In genomic region chr14:19751025-19751771, GRCm38 (mm10) we compare ENCODE assay signal across 7 mouse cellular contexts. TPM values are rescaled to one million over a fixed set of nuclear protein-coding genes. Genes with fewer than 3 reads are reported as not detected.
DNase-seq lines count a peak whose midpoint lies in the region; ATAC-seq and TF ChIP-seq lines count a peak whose summit lies in the region.

Nid2 (plus strand) TSS chr14:19751265.

- peak within 1 kb of the TSS; percentile 59 for H3K4me3 ChIP-seq in embryonic facial prominence, embryonic 12.5 days
- H3K4me3 ChIP-seq in heart, adult 2 months = peak within 1 kb of the TSS; percentile 95
- H3K4me3 ChIP-seq in limb, embryonic 13.5 days = peak within 1 kb of the TSS; percentile 66
- H3K4me3 ChIP-seq in midbrain, embryonic 14.5 days (replicated peaks; ENCODE audit: low read depth, low read length) = peak within 1 kb of the TSS; percentile 50

- no peak for TF ChIP-seq CTCF in heart, adult 2 months (IDR thresholded peaks at IDR 0.05)

- H3K79me2 ChIP-seq in heart, adult 2 months (replicated peaks; ENCODE audit: control insufficient read depth, insufficient read depth, low read length) = peaks cover 1% of the 10 kb centered on the region; the same call in 1 of the 2 replicates

- WGBS in embryonic facial prominence, embryonic 12.5 days = under 1% methylated on average over 45 of the region's 45 CpGs
- WGBS in heart, adult 2 months = under 1% methylated on average over 45 of the region's 45 CpGs
- WGBS in limb, embryonic 13.5 days = under 1% methylated on average over 45 of the region's 45 CpGs
- under 1% methylated on average over 45 of the region's 45 CpGs for WGBS in midbrain, embryonic 14.5 days

- H3K4me1 ChIP-seq in embryonic facial prominence, embryonic 12.5 days = peaks cover 37% of the 10 kb centered on the region
- H3K4me1 ChIP-seq in heart, adult 2 months (ENCODE audit: control insufficient read depth, insufficient read depth, low read length) = peaks cover 5% of the 10 kb centered on the region
- peaks cover 53% of the 10 kb centered on the region for H3K4me1 ChIP-seq in limb, embryonic 13.5 days
- peaks cover 20% of the 10 kb centered on the region for H3K4me1 ChIP-seq in midbrain, embryonic 14.5 days (ENCODE audit: control insufficient read depth, insufficient read depth, low read length)

- peak; percentile 92 for ATAC-seq in embryonic facial prominence, embryonic 12.5 days (ENCODE audit: insufficient number of reproducible peaks, insufficient read depth, low FRiP score, low TSS enrichment)
- ATAC-seq in limb, embryonic 13.5 days (ENCODE audit: low FRiP score, low read depth) = peak; percentile 96
- ATAC-seq in midbrain, embryonic 14.5 days (ENCODE audit: low FRiP score, low TSS enrichment) = peak; percentile 88

- intact Hi-C loops in heart, adult 2 months (cut with DNase I) = loop anchor here (1.0 to 5.0 kb wide), 3 partner anchors 12 to 331 kb away; no protein-coding TSS in a partner anchor

- 0 out of 2 replicates have a peak, but pooled peaks cover 4% of the 10 kb centered on the region for H3K36me3 ChIP-seq in embryonic facial prominence, embryonic 12.5 days
- 0 out of 2 replicates have a peak, but pooled peaks cover 3% of the 10 kb centered on the region for H3K36me3 ChIP-seq in heart, adult 2 months (ENCODE audit: control insufficient read depth, insufficient read depth, low read length)
- H3K36me3 ChIP-seq in limb, embryonic 13.5 days = peaks cover 6% of the 10 kb centered on the region
- no peaks in the 10 kb centered on the region for H3K36me3 ChIP-seq in midbrain, embryonic 14.5 days (ENCODE audit: control insufficient read depth, insufficient read depth, low read length)

- no peaks in the 10 kb centered on the region for H3K9me3 ChIP-seq in embryonic facial prominence, embryonic 12.5 days
- no peaks in the 10 kb centered on the region for H3K9me3 ChIP-seq in limb, embryonic 13.5 days
- no peaks in the 10 kb centered on the region for H3K9me3 ChIP-seq in midbrain, embryonic 14.5 days (ENCODE audit: control insufficient read depth, low read length)

- H3K4me2 ChIP-seq in embryonic facial prominence, embryonic 12.5 days (replicated peaks) = peak within 1 kb of the TSS; percentile 67
- peak within 1 kb of the TSS; percentile 87 for H3K4me2 ChIP-seq in limb, embryonic 13.5 days (replicated peaks)
- peak within 1 kb of the TSS; percentile 96 for H3K4me2 ChIP-seq in midbrain, embryonic 14.5 days (ENCODE audit: low read length)

- peak within 1 kb of the TSS; percentile 93 for H3K27ac ChIP-seq in embryonic facial prominence, embryonic 12.5 days
- H3K27ac ChIP-seq in heart, adult 2 months = peak within 1 kb of the TSS; percentile 92
- H3K27ac ChIP-seq in limb, embryonic 13.5 days = peak within 1 kb of the TSS; percentile 96
- H3K27ac ChIP-seq in midbrain, embryonic 14.5 days (replicated peaks; ENCODE audit: low read depth, low read length) = no peak within 1 kb of the TSS

- 0 out of 2 replicates have a peak, but pooled peaks cover 5% of the 10 kb centered on the region for H3K27me3 ChIP-seq in embryonic facial prominence, embryonic 12.5 days
- no peaks in the 10 kb centered on the region for H3K27me3 ChIP-seq in heart, adult 2 months (ENCODE audit: control insufficient read depth, insufficient read depth, low read length)
- H3K27me3 ChIP-seq in limb, embryonic 13.5 days = no peaks in the 10 kb centered on the region
- peaks cover 36% of the 10 kb centered on the region for H3K27me3 ChIP-seq in midbrain, embryonic 14.5 days (ENCODE audit: control insufficient read depth, insufficient read depth, low read length)

- peak within 1 kb of the TSS; percentile 59 for H3K9ac ChIP-seq in embryonic facial prominence, embryonic 12.5 days
- peak within 1 kb of the TSS; percentile 81 for H3K9ac ChIP-seq in heart, adult 2 months (ENCODE audit: low read depth, low read length)
- peak within 1 kb of the TSS; percentile 73 for H3K9ac ChIP-seq in limb, embryonic 13.5 days
- peak within 1 kb of the TSS; percentile 47 for H3K9ac ChIP-seq in midbrain, embryonic 14.5 days (replicated peaks; ENCODE audit: low read length)

- TF ChIP-seq POLR2A in heart, adult 2 months (IDR thresholded peaks at IDR 0.05; ENCODE audit: insufficient read depth, low read depth, low read length) = peak; percentile 87

- TF ChIP-seq EP300 in heart, adult 2 months (IDR thresholded peaks at IDR 0.05; ENCODE audit: insufficient read depth, low read depth, low read length) = 0 out of 2 replicates have a peak, but pooled peaks have one; percentile 28

- peak; percentile 92 for DNase-seq in adrenal gland, postnatal 25 days
- DNase-seq in heart, adult 2 months = peak; percentile 91 to 93
- peak; percentile 89 for DNase-seq in kidney, adult 18-20 months
- DNase-seq in midbrain, embryonic 14.5 days = peak; percentile 91
- peak; percentile 42 to 61 for DNase-seq in spleen, adult 18-20 months

RNA-seq across cellular contexts. Expression of gene Nid2, which starts in this region (rescaled TPM):
- total RNA-seq in adrenal gland, postnatal 25 days (2021) = 23.5 and 27.4 TPM in 2 replicates
- polyA plus RNA-seq in embryonic facial prominence, embryonic 12.5 days (2016; fragmentation: Nextera tagmentation; extraction: Ambion mirVana) = 85.7 and 87.2 TPM in 2 replicates
- total RNA-seq in heart, adult 2 months (2021) = 10 to 100 TPM; 21.2 to 21.6 TPM
- polyA plus RNA-seq in heart, adult 2 months (2012; rRNA removed) = 12.1 and 14.3 TPM in 2 replicates
- 99.5 and 104 TPM in 2 replicates for polyA plus RNA-seq in limb, embryonic 13.5 days (2015; fragmentation: Nextera tagmentation; extraction: Ambion mirVana)
- polyA plus RNA-seq in midbrain, embryonic 14.5 days (2014; fragmentation: Nextera tagmentation; extraction: Ambion mirVana) = 8.5 and 48.3 TPM in 2 replicates
